Mouse (Mus musculus) bone marrow, adult 2 months (tissue): Measurements from ENCODE around the gene Arhgap33.

Source experiments
- CTCF ChIP-seq: fragments of 200-500 bp; IDR thresholded peaks from 2 replicates; pipeline ENCODE4 v1.5.1; 2011; ENCODE audit warnings: low read length, control low read depth; ENCODE audit not compliant: control insufficient read depth, insufficient read depth
- POLR2A ChIP-seq: fragments of 200-500 bp; IDR thresholded peaks from 2 replicates; pipeline ENCODE4 v1.6.1; 2011; ENCODE audit warnings: low read depth, mild to moderate bottlenecking, control low read depth, low read length, borderline replicate concordance; ENCODE audit not compliant: control insufficient read depth

- TF ChIP-seq CTCF (no peak), POLR2A (peak; percentile 31; the same call in 1 of the 2 replicates)
Observed at GRCm38 (mm10) chr7:30563117-30563905, 28.5 kb upstream of the Arhgap33 start, which contains the start of the genes U2af1l4, Gm49396 and Psenen.
